Mouse (Mus musculus) gastrocnemius, postnatal 14 days (tissue): ENCODE data around the gene Gng12. TPM values are rescaled to one million over a fixed set of nuclear protein-coding genes. Genes with fewer than 3 reads are reported as not detected.

Experiments used
- DNase-seq: peaks from one replicate; pipeline ENCODE4 v3.0.0; 2021; ENCODE audit warnings: mixed read lengths
- intact Hi-C: fragments of 180-260 bp; cut with DNase I; formaldehyde crosslinking; loops from one replicate; pipeline ENCODE4 v1.15.1; 2025; ENCODE audit warnings: low total_unique reads
- total RNA-seq, 2 experiments: library from RNA; stranded (reverse); gene quantifications; 2 replicates each; pipeline ENCODE4 v1.2.3; 2021

Gng12 gene
- total RNA-seq, 2 experiments from 2014 or later: 34.3 to 35.0 TPM

DNA sequence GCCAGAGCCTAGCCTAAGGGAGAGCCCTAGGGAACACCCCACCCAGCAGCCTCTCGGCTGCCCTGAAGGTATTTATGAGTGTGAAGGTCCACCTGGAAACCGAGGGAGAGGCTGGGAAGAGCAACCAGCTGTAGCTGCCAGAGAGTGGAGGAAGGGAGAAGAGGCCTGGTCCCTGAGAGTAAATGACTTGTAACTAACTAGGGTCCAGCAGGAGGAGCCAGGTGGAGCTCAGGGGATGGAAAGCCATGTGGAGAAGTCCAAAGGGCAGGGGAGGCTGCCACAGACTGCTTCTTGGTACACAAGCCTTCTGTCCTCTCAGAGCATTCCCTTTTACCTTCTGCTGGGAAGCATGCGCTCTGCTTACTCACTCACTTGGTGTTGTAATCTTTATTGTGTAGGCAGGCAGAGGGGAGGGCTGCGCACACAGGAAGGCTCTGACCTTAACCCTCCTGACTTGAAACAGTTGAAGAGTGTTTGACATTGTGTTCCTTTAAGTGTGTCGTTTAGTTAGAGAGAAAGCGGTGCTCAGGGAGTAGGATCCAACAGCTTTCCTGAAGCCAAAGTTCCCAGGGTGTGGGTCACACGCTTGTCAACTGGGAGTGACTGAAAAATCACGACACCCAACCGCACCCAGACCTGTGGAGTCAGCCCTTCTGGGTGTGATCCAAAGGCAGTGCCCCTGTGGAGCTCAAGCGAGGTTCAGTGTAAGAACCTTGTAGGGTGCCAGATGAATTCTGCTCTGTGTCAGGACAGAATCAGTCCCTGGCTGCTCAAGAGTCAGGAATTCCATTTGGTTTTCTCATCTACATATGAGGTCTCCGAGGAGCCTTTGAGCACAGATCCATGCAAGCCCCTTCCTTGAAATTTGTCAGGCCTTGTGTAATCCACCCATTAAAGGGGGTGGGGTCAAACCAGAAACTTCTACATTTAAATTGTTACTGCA is 14.6 kb downstream of the Gng12 start:
- no peak for DNase-seq
- intact Hi-C loops: no loop called here

DNA sequence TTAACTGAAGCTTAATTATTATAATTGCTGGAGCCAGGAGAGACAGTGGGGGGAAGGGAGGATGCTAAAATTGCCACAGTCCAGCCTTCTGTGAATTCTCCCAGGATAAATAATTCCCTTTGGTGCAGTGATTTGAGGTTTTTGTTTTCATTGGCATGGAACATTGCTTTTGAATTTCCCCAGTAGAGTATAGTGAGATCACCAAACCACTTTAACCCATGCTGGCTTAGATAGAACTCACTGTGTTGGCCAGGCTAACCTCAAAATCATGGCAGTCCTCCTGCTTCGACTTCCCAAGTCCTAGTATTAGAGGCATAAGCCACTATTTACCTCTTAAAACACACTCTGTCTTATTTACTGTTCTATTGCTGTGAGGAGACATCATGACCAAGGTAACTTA is 17.2 kb downstream of the Gng12 start:
- intact Hi-C loops: no loop called here

DNA sequence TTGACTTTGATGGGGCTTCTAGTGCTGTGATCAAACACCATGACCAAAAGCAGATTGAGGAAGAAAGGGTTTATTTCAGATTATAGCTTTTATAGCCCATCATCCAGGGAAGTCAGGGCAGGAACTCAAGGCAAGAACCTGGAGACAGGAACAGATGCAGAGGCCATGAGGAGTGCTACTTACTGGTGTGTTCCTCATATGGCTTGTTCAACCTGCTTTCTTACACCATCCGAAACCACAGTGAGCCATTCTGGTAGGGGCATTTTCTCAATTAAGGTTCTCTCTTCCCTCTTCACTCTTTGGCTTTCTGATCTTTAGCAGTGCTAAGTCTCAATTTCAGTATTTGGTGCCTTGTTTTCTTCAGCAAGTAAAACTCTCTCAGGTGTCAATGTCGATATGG is 19.4 kb downstream of the Gng12 start:
- intact Hi-C loops: no loop called here
- no peak for DNase-seq

More for the DNA sequence above, 17.2 kb downstream of the Gng12 start:
- DNase-seq: no peak

DNA sequence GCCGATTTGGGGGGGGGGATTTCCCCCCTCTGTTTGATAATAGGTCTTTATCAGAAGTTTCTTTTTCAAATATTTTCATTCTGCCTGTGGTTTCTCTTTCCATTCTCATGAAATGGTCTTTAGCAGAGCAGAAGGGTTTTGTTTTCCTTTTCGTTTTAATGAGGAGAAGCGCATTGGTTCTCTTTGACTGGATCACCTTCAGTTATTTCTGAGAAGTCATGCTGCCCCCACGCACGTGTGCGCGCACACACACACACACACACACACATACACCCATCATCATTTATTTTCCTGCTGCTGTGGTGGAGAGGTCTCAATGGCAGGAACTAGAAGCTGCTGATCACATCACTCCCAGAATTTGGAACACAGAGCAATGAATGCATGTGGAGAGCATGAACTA is 20.8 kb downstream of the Gng12 start:
- intact Hi-C loops: no loop called here
- no peak for DNase-seq

DNA sequence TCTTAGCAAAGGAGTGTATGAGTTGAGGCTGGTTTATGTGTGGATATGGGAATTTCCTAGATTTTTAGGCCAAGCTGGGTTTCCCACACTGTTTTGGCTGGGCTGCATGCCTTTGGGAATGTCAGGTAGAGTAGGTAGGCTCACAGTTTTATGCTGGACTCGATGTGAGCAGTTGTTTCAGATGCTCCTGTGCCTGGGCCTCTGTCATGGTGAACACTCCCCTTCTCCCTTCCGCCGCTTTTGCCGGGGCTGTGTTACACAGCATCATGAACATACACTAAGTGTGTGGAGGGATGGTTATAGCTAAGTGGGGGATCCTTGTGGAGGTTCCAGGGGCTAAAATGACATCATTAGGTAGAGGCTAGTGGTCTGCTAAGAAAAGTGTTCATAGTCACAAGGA is 24.6 kb downstream of the Gng12 start:
- DNase-seq: no peak
- intact Hi-C loops: no loop called here

DNA sequence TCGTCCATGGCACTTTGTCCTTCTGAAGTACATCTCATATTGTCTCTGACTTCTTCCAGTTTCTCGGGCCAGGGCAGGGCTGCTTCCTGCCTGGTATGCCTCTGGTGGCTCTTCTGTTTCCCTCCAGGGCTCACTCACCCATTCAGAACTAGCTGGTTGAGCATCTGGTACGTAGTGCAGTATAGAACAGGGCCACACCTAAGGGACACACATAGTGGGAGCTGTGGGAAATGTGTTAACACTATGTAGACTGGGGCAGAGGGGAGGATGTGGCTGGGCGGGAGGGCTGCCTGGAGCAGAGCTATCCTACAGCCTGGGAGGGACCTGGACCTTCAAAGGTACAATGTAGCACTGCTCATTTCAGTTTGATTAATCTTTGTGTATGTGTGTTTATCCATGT is 25.6 kb downstream of the Gng12 start:
- intact Hi-C loops: no loop called here
- no peak for DNase-seq

DNA sequence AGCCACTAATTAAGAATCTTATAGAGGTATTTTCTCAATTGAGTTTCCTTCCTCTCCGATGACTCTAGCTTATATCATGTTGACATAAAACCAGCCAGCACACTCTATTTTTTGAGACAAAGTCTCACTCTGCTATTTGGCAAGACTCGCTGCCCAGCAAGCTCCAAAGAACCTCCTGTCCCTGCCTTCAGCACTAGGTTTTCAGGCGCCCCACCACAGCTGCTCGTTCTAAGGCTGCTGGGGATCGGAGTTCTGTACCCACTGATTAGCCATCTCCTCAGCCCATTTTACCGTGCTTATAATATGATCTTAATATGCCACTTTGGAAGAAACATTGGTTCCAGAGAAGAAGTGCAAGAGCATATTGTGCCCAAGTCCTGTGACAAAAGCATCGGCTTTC is 26.3 kb downstream of the Gng12 start:
- no peak for DNase-seq
- intact Hi-C loops: no loop called here

DNA sequence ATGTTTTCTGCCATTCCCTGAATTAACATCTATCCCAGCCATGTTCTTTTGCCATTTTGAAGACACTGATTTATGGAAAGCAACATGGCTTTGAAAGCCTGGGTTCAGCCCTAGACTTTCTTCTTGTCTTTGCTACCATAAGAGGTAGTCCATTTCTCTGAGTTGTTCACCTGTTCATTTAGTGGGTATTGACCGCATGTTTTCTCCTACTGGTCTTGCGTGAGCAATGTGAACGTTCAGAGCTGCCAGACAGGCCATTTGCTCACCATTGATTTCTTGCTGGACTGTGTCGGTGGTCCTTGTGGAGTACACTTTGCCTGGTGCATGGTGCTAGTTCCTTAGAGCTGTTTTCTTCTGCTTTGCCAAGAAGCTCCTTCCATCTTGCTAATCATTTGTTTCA is 27.7 kb downstream of the Gng12 start:
- intact Hi-C loops: no loop called here
- DNase-seq: no peak

DNA sequence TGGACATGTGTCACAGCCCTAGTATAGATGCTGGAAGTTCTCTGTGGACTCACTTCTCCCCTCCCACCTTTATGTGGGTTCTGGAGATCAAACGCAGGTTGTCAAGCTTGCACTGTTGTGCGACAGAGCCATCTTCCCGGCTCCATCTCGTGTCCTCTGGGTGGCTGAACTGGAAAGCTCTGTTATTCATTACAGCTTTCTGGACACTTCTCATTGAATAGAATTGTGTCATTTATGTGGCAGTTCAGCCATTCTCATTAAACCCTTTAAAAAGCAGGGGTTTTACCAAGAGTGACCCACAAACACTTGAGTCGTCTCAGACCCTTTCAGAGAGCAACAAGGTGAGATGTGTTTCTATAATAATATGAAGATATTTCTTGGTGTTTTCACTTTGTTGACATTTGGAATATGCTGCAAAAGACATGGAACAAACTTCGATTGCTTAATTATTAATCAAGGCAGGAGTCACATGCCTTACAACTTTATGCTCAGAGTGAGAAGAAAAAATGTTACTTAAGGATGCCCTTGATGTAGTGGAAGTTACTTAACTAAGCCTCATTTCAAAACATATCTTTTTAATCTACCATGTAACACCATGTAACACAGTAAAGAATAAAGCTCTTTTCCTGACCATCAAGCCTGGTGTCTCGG is 28.2 kb downstream of the Gng12 start:
- DNase-seq: no peak
- intact Hi-C loops: no loop called here

DNA sequence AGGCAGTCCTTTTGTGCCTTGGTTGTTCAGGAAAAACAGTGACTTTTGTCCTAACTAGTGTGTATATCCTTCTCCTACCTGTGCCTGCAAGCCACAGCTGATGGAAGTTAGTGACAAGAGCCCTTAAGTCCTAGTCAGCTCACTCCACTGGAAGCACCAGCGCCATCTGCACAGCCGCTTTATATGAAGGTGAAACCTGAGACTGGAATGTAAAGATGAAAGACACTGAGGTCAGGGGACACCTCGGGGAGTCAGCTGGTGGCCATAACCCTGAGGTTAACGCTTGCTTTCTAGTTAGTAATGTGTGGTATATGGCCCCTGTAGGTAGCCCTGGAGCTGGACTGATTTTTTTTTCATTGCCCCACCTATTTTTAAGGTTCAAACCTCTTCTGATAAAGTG is 30.1 kb downstream of the Gng12 start:
- intact Hi-C loops: no loop called here
- no peak for DNase-seq

DNA sequence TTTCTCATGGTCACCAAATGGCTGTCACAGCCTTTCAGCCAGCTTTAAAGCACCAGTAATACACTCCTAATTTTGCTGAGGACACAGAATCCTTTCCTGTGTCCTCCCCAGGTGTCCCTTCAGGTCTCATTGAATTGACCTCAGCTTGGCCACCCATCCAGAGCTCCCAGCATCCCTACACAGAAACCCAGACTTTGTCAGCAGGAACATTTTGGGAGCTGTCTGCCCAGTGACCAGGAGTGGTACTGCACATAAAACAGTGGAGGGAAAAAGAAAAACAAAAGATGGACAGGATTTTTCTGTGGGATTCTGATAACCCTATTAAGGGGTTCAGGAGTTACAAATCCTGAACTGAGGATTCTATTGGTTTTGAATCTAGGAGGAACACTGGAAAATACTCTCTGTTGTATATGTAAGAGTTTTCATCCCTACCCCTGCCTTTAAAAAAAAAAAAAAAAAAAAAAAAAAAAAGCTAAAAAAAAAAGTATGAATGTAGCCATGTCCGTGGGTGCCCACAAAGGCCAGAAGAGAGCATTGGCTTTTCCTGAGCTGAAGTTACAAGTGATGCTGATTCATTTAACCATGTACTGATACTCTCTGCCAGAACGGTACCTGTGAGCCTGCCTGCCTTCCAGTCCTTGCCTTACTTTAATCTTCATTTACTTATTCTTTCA is 32.9 kb downstream of the Gng12 start:
- no peak for DNase-seq
- intact Hi-C loops: no loop called here

DNA sequence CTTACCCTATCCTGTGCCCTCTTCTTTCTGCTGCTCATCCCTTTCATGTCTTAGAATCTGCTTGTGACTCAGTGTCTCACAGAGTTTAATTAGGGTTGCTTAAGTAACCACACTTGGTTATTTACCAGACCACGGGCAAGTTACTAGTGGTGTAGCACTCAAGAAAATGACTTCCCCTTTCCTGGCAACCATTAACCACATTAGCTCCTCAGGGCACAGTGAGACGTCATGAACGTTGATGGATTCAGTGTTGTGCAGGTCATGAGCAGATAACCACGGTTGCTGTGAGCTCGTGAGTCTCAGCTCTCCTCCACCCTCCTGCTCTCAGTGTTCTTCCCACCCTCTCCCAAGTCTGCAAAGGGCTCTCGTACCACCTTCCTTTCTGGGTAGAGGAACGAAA is 33.5 kb downstream of the Gng12 start:
- no peak for DNase-seq
- intact Hi-C loops: no loop called here

DNA sequence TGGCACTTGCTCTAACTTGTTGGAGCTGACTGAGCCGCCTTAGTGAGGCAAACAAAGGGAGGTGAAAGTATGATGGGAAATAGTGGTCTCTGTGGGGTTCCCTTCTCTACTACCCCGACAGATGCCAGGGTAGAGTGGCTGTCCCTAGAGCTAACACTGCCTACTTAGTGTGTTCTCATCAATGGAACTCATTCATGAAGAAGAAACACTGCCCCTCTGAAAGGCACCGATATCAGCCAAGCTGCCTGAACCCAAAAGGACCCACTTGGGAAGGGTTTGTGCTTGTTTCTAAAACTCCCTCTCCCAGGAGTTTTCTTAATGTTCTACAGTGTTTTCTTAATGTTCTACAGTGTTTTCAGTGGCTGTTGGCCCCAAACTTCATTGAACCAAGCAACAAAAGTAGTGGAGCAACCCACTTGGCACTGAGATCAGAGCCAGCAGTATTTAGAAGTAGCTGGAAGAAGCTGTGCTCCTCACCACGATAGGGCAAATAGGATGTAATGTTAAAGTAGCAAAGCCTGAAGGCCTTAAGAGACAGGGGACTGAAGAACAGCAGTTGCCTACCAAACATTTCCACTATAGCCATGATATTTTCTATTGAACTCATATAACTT is 36.1 kb downstream of the Gng12 start:
- intact Hi-C loops: no loop called here

DNA sequence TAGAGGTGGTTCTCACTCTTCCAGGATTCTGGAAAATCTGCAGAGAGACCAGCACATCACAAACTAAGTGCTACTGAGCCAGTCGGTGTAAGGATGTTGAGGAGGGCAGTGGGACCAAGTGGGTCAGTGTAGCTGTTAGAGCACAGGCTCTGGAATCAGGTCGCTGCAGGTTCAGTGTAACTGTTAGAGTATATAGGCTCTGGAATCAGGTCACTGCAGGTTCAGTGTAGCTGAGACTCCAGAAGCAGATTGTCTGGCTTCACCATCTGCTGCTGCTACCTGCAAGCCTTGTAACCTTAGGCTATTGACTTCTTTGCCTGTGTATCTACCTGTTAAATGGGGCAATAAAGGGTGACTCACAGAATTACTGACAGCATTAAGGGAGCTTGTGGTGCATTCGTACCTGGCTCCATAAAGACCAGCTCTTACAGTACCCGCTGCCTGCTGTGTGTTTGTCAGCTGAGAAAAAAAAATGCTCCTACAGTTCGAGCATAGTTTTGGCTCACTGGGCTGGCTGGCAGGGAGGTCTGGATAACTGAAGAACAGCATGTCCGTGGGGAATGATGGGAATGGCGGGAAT is 44.5 kb downstream of the Gng12 start:
- DNase-seq: no peak
- intact Hi-C loops: no loop called here

More for the DNA sequence above, 36.1 kb downstream of the Gng12 start:
- no peak for DNase-seq

DNA sequence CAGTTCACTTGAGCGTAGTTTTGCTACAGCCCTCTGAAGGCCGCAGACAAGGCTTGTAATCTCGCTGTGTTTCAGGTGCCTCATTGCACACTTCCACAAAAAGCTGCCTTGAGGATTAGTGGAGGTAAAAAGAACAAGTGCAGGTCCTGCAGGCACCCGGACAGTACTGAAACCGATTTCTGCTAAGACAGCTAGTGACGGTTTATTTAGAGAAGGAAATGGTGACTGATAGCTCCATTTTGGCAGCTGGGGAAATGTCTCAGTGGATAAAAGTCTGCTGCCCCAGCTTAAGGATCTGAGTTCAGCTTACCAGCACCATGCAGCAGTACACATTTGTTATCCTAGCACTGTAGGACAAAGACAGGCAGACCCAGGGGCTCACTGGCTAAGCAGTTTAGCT is 45.6 kb downstream of the Gng12 start:
- DNase-seq: no peak
- intact Hi-C loops: no loop called here

DNA sequence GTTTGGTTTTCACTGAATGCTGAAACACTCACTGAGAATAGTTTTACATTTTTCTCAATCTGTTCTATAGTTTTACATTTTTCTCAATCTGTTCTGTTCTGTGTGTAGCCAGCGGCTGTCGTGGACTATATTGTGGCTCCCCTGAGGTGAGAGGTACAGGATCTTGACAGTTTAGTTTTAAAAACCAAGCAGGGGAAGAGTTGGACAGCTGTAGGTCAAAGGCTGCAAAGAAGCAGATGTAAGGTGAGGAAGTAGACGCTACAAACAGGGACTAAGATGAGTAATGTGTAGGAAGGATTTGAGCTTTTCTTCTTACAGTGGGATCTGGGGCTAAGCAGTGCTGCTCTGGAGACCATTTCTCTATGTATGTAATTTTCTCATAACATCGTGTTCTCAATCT is 46.6 kb downstream of the Gng12 start:
- DNase-seq: no peak
- intact Hi-C loops: no loop called here

DNA sequence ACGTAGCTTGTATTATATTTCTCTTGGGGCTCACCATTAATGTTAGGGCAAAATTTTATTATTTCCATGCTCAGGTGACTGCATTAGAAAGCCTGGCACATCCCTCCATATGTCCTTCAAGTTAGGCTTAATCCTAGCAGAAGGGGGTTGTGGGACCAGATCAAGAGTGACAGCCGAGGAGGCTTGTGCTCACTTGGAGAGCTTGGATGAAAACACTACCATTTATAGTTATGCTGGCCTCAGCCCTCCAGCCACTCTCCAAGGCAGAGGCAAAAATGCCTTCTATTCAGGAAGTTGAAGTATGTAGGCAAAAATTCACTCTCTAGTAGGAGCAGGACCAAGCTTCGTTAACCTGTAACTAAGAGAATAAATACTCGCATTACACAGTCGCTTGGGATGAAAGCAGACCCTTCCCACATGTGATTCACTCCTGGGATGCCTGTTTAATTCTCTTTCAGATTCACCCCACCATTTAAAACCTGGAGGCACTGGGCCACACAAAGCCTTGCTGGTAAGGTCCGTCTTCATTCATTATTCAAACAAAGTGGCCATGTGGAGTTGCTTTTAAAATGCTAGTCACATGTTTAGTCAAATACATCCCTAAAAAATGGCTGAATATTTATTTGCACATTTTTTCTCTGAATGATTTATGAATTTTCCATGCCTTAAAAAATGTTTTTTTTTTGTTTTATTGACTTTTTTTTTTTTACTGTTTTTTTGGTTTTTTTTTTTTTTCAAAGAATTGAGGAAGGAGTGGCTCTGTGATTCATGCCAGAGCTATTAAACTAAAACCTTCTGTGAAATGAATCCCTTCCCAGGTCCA is 47.4 kb downstream of the Gng12 start:
- intact Hi-C loops: no loop called here
- no peak for DNase-seq

DNA sequence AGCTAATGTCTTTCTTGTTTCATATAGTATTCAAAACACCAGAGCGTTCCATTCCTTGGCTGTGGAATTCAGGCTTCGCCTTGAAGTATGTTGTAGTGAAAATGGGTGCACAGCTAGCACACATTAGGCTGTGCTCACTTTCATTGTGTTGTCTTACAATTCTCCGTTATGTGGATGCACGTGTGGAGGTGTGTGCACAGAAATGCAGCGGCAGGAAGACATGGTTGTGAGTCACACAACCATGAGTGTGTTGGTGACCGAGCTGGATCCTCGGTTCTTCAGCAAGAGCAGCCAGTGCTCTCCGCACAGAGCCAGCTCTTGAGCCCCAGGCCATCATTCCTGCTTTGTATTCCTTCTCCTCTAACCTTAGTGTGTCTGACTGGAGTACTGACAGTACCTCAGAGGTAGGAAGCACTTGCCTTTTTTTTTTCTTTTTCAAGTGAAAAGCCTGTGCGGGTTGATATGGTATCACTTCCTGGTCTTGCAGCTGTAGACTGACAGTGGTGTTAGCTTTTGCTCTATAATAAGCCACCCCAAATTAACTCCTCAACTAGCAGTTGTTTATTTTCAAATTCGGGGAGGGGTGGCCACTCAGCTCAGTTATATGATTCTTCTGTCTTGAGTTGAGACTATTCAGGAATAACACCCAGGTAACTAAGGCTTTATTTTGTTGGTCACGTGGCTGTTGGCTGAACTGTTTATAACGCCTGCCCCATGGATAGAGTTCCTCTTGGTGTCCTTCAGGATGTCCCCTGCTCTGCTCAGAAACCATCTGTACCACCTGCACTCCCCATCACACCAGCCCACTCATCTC is 48.2 kb downstream of the Gng12 start:
- intact Hi-C loops: no loop called here
- DNase-seq: no peak
